Comparison of ENCODE assay signal across 8 mouse cellular contexts in genomic region chr2:59611831-59612732, GRCm38 (mm10). TPM values are rescaled to one million over a fixed set of nuclear protein-coding genes. Genes with fewer than 3 reads are reported as not detected.
DNase-seq lines count a peak whose midpoint lies in the region; ATAC-seq and TF ChIP-seq lines count a peak whose summit lies in the region.

Gene Tanc1, plus strand, starts transcription at chr2:59612042.

- H3K9ac ChIP-seq in heart, embryonic 12.5 days: peak within 1 kb of the TSS; percentile 92
- H3K9ac ChIP-seq in kidney, embryonic 16.5 days (replicated peaks; ENCODE audit: low read length): peak within 1 kb of the TSS; percentile 98
- peak within 1 kb of the TSS; percentile 77 for H3K9ac ChIP-seq in liver, embryonic 11.5 days (ENCODE audit: low read depth, low read length)

- H3K9me3 ChIP-seq in heart, embryonic 12.5 days (replicated peaks): no peaks in the 10 kb centered on the region
- no peaks in the 10 kb centered on the region for H3K9me3 ChIP-seq in kidney, embryonic 16.5 days (ENCODE audit: low read length)
- H3K9me3 ChIP-seq in liver, embryonic 11.5 days (ENCODE audit: control insufficient read depth, low read length): no peaks in the 10 kb centered on the region

- DNase-seq in 416B (ENCODE audit: low read depth): peak; percentile 72
- peak; percentile 80 for DNase-seq in liver, embryonic 11.5 days (ENCODE audit: low spot score)
- peak; percentile 79 for DNase-seq in naive thymus-derived CD4-positive, alpha-beta T cell, adult 2 months (ENCODE audit: low read depth)
- peak; percentile 64 for DNase-seq in splenic B cell, adult 2 months (ENCODE audit: low read depth, low spot score)

- H3K27me3 ChIP-seq in heart, embryonic 12.5 days (replicated peaks): no peaks in the 10 kb centered on the region
- no peaks in the 10 kb centered on the region for H3K27me3 ChIP-seq in kidney, embryonic 16.5 days (ENCODE audit: insufficient read depth, low read length)
- peaks cover 21% of the 10 kb centered on the region for H3K27me3 ChIP-seq in liver, embryonic 11.5 days (replicated peaks; ENCODE audit: control insufficient read depth, insufficient read depth, low read length)
- H3K27me3 ChIP-seq in splenic B cell, adult 2 months (ENCODE audit: control insufficient read depth, insufficient read depth, low read length, poor library complexity, severe bottlenecking): 0 out of 2 replicates have a peak, but pooled peaks cover under 1% of the 10 kb centered on the region

- ATAC-seq in heart, embryonic 12.5 days (ENCODE audit: insufficient number of reproducible peaks, low FRiP score): peak; percentile 91
- peak; percentile 93 for ATAC-seq in kidney, embryonic 16.5 days (ENCODE audit: low FRiP score, low TSS enrichment)
- ATAC-seq in liver, embryonic 11.5 days (replicated peaks; ENCODE audit: low FRiP score): peak; percentile 91

- H3K36me3 ChIP-seq in heart, embryonic 12.5 days: no peaks in the 10 kb centered on the region
- H3K36me3 ChIP-seq in kidney, embryonic 16.5 days (ENCODE audit: insufficient read depth, low read length): no peaks in the 10 kb centered on the region
- H3K36me3 ChIP-seq in liver, embryonic 11.5 days (ENCODE audit: control insufficient read depth, insufficient read depth, low read length): no peaks in the 10 kb centered on the region
- no peaks in the 10 kb centered on the region for H3K36me3 ChIP-seq in splenic B cell, adult 2 months (ENCODE audit: control insufficient read depth, insufficient read depth, low read length, poor library complexity, severe bottlenecking)

- peak within 1 kb of the TSS; percentile 77 for H3K4me3 ChIP-seq in bone marrow macrophage, adult 2 months (ENCODE audit: insufficient read depth, low read length)
- H3K4me3 ChIP-seq in embryonic fibroblast, embryonic 13.5 days (ENCODE audit: insufficient read depth, low read length): peak within 1 kb of the TSS; percentile 78
- peak within 1 kb of the TSS; percentile 81 for H3K4me3 ChIP-seq in heart, embryonic 12.5 days
- H3K4me3 ChIP-seq in kidney, embryonic 16.5 days (ENCODE audit: low read length): peak within 1 kb of the TSS; percentile 96
- H3K4me3 ChIP-seq in liver, embryonic 11.5 days (ENCODE audit: low read depth, low read length): peak within 1 kb of the TSS; percentile 82

- peaks cover 31% of the 10 kb centered on the region for H3K4me1 ChIP-seq in bone marrow macrophage, adult 2 months (ENCODE audit: control insufficient read depth, insufficient read depth, low read length)
- H3K4me1 ChIP-seq in embryonic fibroblast, embryonic 13.5 days (ENCODE audit: control insufficient read depth, insufficient read depth, low read length): peaks cover 26% of the 10 kb centered on the region
- peaks cover 44% of the 10 kb centered on the region for H3K4me1 ChIP-seq in heart, embryonic 12.5 days (replicated peaks)
- peaks cover 62% of the 10 kb centered on the region for H3K4me1 ChIP-seq in kidney, embryonic 16.5 days (ENCODE audit: insufficient read depth, low read length)
- H3K4me1 ChIP-seq in liver, embryonic 11.5 days (replicated peaks; ENCODE audit: control insufficient read depth, insufficient read depth, low read length): peaks cover 6% of the 10 kb centered on the region; the same call in 1 of the 2 replicates

- no peak for TF ChIP-seq CTCF in bone marrow macrophage, adult 2 months (IDR thresholded peaks at IDR 0.05; ENCODE audit: low read depth, low read length)
- no peak for TF ChIP-seq CTCF in embryonic fibroblast, embryonic 13.5 days (IDR thresholded peaks at IDR 0.05; ENCODE audit: borderline replicate concordance, insufficient read depth, low read length)

- TF ChIP-seq POLR2A in bone marrow macrophage, adult 2 months (IDR thresholded peaks at IDR 0.05; ENCODE audit: borderline replicate concordance, low read depth, low read length): peak; percentile 12; the same call in 1 of the 2 replicates
- peak; percentile 66 for TF ChIP-seq POLR2A in embryonic fibroblast, embryonic 13.5 days (IDR thresholded peaks at IDR 0.05; ENCODE audit: low read depth, low read length)

- H3K27ac ChIP-seq in bone marrow macrophage, adult 2 months (ENCODE audit: insufficient read depth, low read depth, low read length): peak within 1 kb of the TSS; percentile 34
- peak within 1 kb of the TSS; percentile 97 for H3K27ac ChIP-seq in embryonic fibroblast, embryonic 13.5 days (ENCODE audit: insufficient read depth, low read length)
- peak within 1 kb of the TSS; percentile 95 for H3K27ac ChIP-seq in heart, embryonic 12.5 days (ENCODE audit: poor library complexity, severe bottlenecking)
- peak within 1 kb of the TSS; percentile 98 for H3K27ac ChIP-seq in kidney, embryonic 16.5 days (ENCODE audit: low read length)
- peak within 1 kb of the TSS; percentile 81 for H3K27ac ChIP-seq in liver, embryonic 11.5 days (ENCODE audit: low read depth, low read length)

- under 1% methylated on average over 96 of the region's 99 CpGs for WGBS in heart, embryonic 12.5 days
- WGBS in kidney, embryonic 16.5 days: under 1% methylated on average over 71 of the region's 99 CpGs
- WGBS in liver, embryonic 11.5 days: under 1% methylated on average over 96 of the region's 99 CpGs

- peak within 1 kb of the TSS; percentile 86 for H3K4me2 ChIP-seq in heart, embryonic 12.5 days
- H3K4me2 ChIP-seq in kidney, embryonic 16.5 days (replicated peaks; ENCODE audit: low read depth, low read length): peak within 1 kb of the TSS; percentile 86
- peak within 1 kb of the TSS; percentile 94 for H3K4me2 ChIP-seq in liver, embryonic 11.5 days

RNA-seq across cellular contexts. Expression of gene Tanc1, which starts in this region (rescaled TPM):
- 6.6 and 8.3 TPM in 2 replicates for polyA plus RNA-seq in bone marrow macrophage, adult 2 months (2012; ENCODE audit: insufficient read depth, insufficient read length, missing spikeins)
- 61.8 and 66.1 TPM in 2 replicates for polyA plus RNA-seq in embryonic fibroblast, embryonic 13.5 days (2011; ENCODE audit: insufficient read length, low read depth, missing spikeins)
- polyA plus RNA-seq in heart, embryonic 12.5 days (2016; fragmentation: Nextera tagmentation; extraction: Ambion mirVana): 37.4 and 40.9 TPM in 2 replicates
- polyA plus RNA-seq in kidney, embryonic 16.5 days (2015; fragmentation: Nextera tagmentation; extraction: Ambion mirVana): 52.3 and 64.2 TPM in 2 replicates
- 11.8 and 12.5 TPM in 2 replicates for polyA plus RNA-seq in liver, embryonic 11.5 days (2014; fragmentation: Nextera tagmentation; extraction: Ambion mirVana)

Comparison
In these comparisons a context has a peak if more than half of its experiments do, and no peak if none do; other contexts are left out.
1. Peak in every context shown above with its lines: DNase-seq, ATAC-seq, H3K4me3 ChIP-seq and H3K27ac ChIP-seq.
2. H3K27ac ChIP-seq: peak in every context shown above with its lines; median percentile 98 in kidney, embryonic 16.5 days; 97 in embryonic fibroblast, embryonic 13.5 days; 95 in heart, embryonic 12.5 days; 81 in liver, embryonic 11.5 days; 34 in bone marrow macrophage, adult 2 months.